Mouse (Mus musculus) heart, adult 2 months (tissue): ENCODE measurements around the gene Gli2. TPM values are rescaled to one million over a fixed set of nuclear protein-coding genes. Genes with fewer than 3 reads are reported as not detected.

Experiments
- DNase-seq, 2 experiments: peaks; one replicate each; pipeline ENCODE4 v3.0.0; 2021
- H3K27ac ChIP-seq: fragments of 200-600 bp; 2 replicates; pipeline ENCODE4 v1.8.1; 2022
- H3K27me3 ChIP-seq: fragments of 200-500 bp; 2 replicates; pipeline ENCODE4 v1.6.1; 2012; ENCODE audit warnings: mild to moderate bottlenecking, low read length, inconsistent platforms, mixed read lengths; ENCODE audit not compliant: control insufficient read depth, insufficient read depth
- H3K36me3 ChIP-seq: fragments of 200-500 bp; 2 replicates; pipeline ENCODE4 v1.6.1; 2012; ENCODE audit warnings: low read length, inconsistent platforms; ENCODE audit not compliant: control insufficient read depth, insufficient read depth
- H3K4me1 ChIP-seq: fragments of 200-500 bp; 2 replicates; pipeline ENCODE4 v1.6.1; 2011; ENCODE audit warnings: low read length; ENCODE audit not compliant: control insufficient read depth, insufficient read depth
- H3K4me3 ChIP-seq: fragments of 200-600 bp; 2 replicates; pipeline ENCODE4 v1.8.1; 2022
- H3K79me2 ChIP-seq: fragments of 200-500 bp; replicated peaks from 2 replicates; pipeline ENCODE4 v1.6.1; 2012; ENCODE audit warnings: mild to moderate bottlenecking, inconsistent platforms, low read length, moderate library complexity, mixed read lengths; ENCODE audit not compliant: control insufficient read depth, insufficient read depth
- H3K9ac ChIP-seq: fragments of 200-500 bp; 2 replicates; pipeline ENCODE4 v1.6.1; 2012; ENCODE audit warnings: low read depth, mild to moderate bottlenecking, control low read depth, inconsistent platforms, low read length, mixed read lengths
- CTCF ChIP-seq: fragments of 200-600 bp; IDR thresholded peaks from 2 replicates; pipeline ENCODE4 v1.8.1; 2022; ENCODE audit warnings: antibody characterized with exemption, mild to moderate bottlenecking, moderate library complexity
- EP300 ChIP-seq: fragments of 200-500 bp; IDR thresholded peaks from 2 replicates; pipeline ENCODE4 v1.6.1; 2011; ENCODE audit warnings: low read depth, low read length, control low read depth; ENCODE audit not compliant: insufficient read depth
- POLR2A ChIP-seq: fragments of 200-500 bp; IDR thresholded peaks from 2 replicates; pipeline ENCODE4 v1.6.1; 2011; ENCODE audit warnings: mild to moderate bottlenecking, low read depth, low read length, control low read depth; ENCODE audit not compliant: insufficient read depth
- WGBS: fragments of 180-500 bp; shearing (Covaris S2); methylation state at CpG from one replicate; pipeline ENCODE4 v1.1.7; 2018; 5-methylcytosine and 5-hydroxymethylcytosine counted together
- intact Hi-C: fragments of 180-260 bp; cut with DNase I; formaldehyde crosslinking; loops from one replicate; pipeline ENCODE4 v1.15.1; 2025
- polyA plus RNA-seq: library from polyadenylated mRNA; depleted of rRNA; stranded (reverse); fragments of >200 nt; gene quantifications from 2 replicates; pipeline ENCODE4 v1.2.3, GENCODE M21; 2012
- total RNA-seq, 2 experiments: library from RNA; stranded (reverse); gene quantifications; 2 replicates each; pipeline ENCODE4 v1.2.3; 2021

The Gli2 gene
- total and polyA plus RNA-seq, 3 experiments: 1.0 to 2.6 (median 1.2) TPM

GRCm38 (mm10) chr1:119048988-119049387, 4.4 kb downstream of the Gli2 start:
- no peak for DNase-seq
- H3K79me2 ChIP-seq: no peaks in the 10 kb centered on the region
- H3K4me3 ChIP-seq: no peak overlapping the region
- H3K27ac ChIP-seq: no peak overlapping the region
- peaks cover 13% of the 10 kb centered on the region for H3K27me3 ChIP-seq
- H3K4me1 ChIP-seq: no peaks in the 10 kb centered on the region; the same call in none of the 2 replicates
- no peak overlapping the region for H3K9ac ChIP-seq
- WGBS: 43% methylated on average over 11 of the region's 11 CpGs
- intact Hi-C loops: no loop called here
- TF ChIP-seq POLR2A (no peak), EP300 (no peak)
- H3K36me3 ChIP-seq: no peaks in the 10 kb centered on the region

- no peaks in the 10 kb centered on the region for H3K79me2 ChIP-seq
- no peak for TF ChIP-seq POLR2A
- TF ChIP-seq CTCF: no peak
- intact Hi-C loops: no loop called here
- no peaks in the 10 kb centered on the region for H3K36me3 ChIP-seq
- 27% methylated on average over 6 of the region's 6 CpGs for WGBS
- H3K4me1 ChIP-seq: no peaks in the 10 kb centered on the region; the same call in none of the 2 replicates
- H3K4me3 ChIP-seq: no peak overlapping the region
- H3K27me3 ChIP-seq: peaks cover 11% of the 10 kb centered on the region
- no peak overlapping the region for H3K27ac ChIP-seq
- DNase-seq: no peak
- no peak overlapping the region for H3K9ac ChIP-seq
These were observed 4.9 kb downstream of the Gli2 start for GRCm38 (mm10) chr1:119048547-119048946.

- Histone ChIP-seq H3K4me3 (peak overlapping the region; percentile 46), H3K27ac (peak overlapping the region; percentile 72), H3K4me1 (no peaks in the 10 kb centered on the region; the same call in none of the 2 replicates), H3K9ac (peak overlapping the region; percentile 60), H3K27me3 (peaks cover 6% of the 10 kb centered on the region), H3K36me3 (no peaks in the 10 kb centered on the region), H3K79me2 (no peaks in the 10 kb centered on the region)
- DNase-seq: peak; percentile 56 to 60
- no peak for TF ChIP-seq EP300
- no peak for TF ChIP-seq CTCF
- TF ChIP-seq POLR2A: no peak
- intact Hi-C loops: no loop called here
- WGBS: 12% methylated on average over 50 of the region's 61 CpGs
These were observed 5.7 kb downstream of the Gli2 start for GRCm38 (mm10) chr1:119047462-119048371.

GRCm38 (mm10) chr1:119038436-119038835, 15.0 kb downstream of the Gli2 start:
- H3K36me3 ChIP-seq: no peaks in the 10 kb centered on the region
- no peak overlapping the region for H3K27ac ChIP-seq
- H3K4me1 ChIP-seq: peaks cover 2% of the 10 kb centered on the region
- intact Hi-C loops: no loop called here
- no peak for TF ChIP-seq EP300
- WGBS: 88% methylated on average over 1 of the region's 1 CpGs
- no peak overlapping the region for H3K4me3 ChIP-seq
- H3K9ac ChIP-seq: no peak overlapping the region
- H3K79me2 ChIP-seq: no peaks in the 10 kb centered on the region
- DNase-seq: no peak
- no peaks in the 10 kb centered on the region for H3K27me3 ChIP-seq

GRCm38 (mm10) chr1:119035931-119036330, 17.5 kb downstream of the Gli2 start:
- 89% methylated on average over 8 of the region's 8 CpGs for WGBS
- no peak for DNase-seq
- no peaks in the 10 kb centered on the region for H3K79me2 ChIP-seq
- TF ChIP-seq EP300 (no peak), CTCF (no peak), POLR2A (no peak)
- intact Hi-C loops: no loop called here
- H3K27ac ChIP-seq: no peak overlapping the region
- H3K36me3 ChIP-seq: no peaks in the 10 kb centered on the region
- no peak overlapping the region for H3K9ac ChIP-seq
- peaks cover 5% of the 10 kb centered on the region for H3K4me1 ChIP-seq
- H3K27me3 ChIP-seq: no peaks in the 10 kb centered on the region
- no peak overlapping the region for H3K4me3 ChIP-seq

- Histone ChIP-seq H3K27ac (no peak overlapping the region), H3K4me1 (peaks cover 5% of the 10 kb centered on the region), H3K9ac (no peak overlapping the region), H3K27me3 (no peaks in the 10 kb centered on the region), H3K79me2 (no peaks in the 10 kb centered on the region), H3K4me3 (no peak overlapping the region), H3K36me3 (no peaks in the 10 kb centered on the region)
- TF ChIP-seq EP300: no peak
- TF ChIP-seq CTCF: no peak
- no peak for TF ChIP-seq POLR2A
- WGBS: 80% methylated on average over 9 of the region's 9 CpGs
- DNase-seq: no peak
- intact Hi-C loops: no loop called here
These were observed 18.1 kb downstream of the Gli2 start for GRCm38 (mm10) chr1:119035301-119035700.
